Mouse (Mus musculus) heart, embryonic 12.5 days (tissue): ENCODE data around the gene Pou3f3. TPM values are rescaled to one million over a fixed set of nuclear protein-coding genes. Genes with fewer than 3 reads are reported as not detected.
A peak's percentile ranks its signal among the peaks of the same experiment; 100 is the strongest.

Experiments
- ATAC-seq: fragments of 200-750 bp; cut with Nextera tagmentation; 2 replicates; pipeline ENCODE4 v1.8.0; 2017; ENCODE audit warnings: moderate TSS enrichment, moderate library complexity; ENCODE audit not compliant: insufficient number of reproducible peaks, low FRiP score
- H3K27ac ChIP-seq: fragments of 300-500 bp; sonication (generic); 2 replicates; pipeline ENCODE4 v1.5.1; 2016; ENCODE audit warnings: mild to moderate bottlenecking, moderate library complexity; ENCODE audit not compliant: poor library complexity, severe bottlenecking
- H3K27me3 ChIP-seq: fragments of 300-500 bp; sonication (generic); replicated peaks from 2 replicates; pipeline ENCODE4 v1.6.1; 2016; ENCODE audit warnings: mild to moderate bottlenecking, moderate library complexity
- H3K36me3 ChIP-seq: fragments of 300-500 bp; sonication (generic); 2 replicates; pipeline ENCODE4 v1.6.1; 2016; ENCODE audit warnings: mild to moderate bottlenecking, moderate library complexity
- H3K4me1 ChIP-seq: fragments of 300-500 bp; sonication (generic); replicated peaks from 2 replicates; pipeline ENCODE4 v1.6.1; 2016; ENCODE audit warnings: mild to moderate bottlenecking
- H3K4me2 ChIP-seq: fragments of 300-500 bp; sonication (generic); 2 replicates; pipeline ENCODE4 v1.6.1; 2016; ENCODE audit warnings: mild to moderate bottlenecking, moderate library complexity
- H3K4me3 ChIP-seq: fragments of 300-500 bp; sonication (generic); 2 replicates; pipeline ENCODE4 v1.5.1; 2016; ENCODE audit warnings: mild to moderate bottlenecking
- H3K9ac ChIP-seq: fragments of 300-500 bp; sonication (generic); 2 replicates; pipeline ENCODE4 v1.6.1; 2016; ENCODE audit warnings: mild to moderate bottlenecking, moderate library complexity
- H3K9me3 ChIP-seq: fragments of 300-500 bp; sonication (generic); replicated peaks from 2 replicates; pipeline ENCODE4 v1.6.1; 2016; ENCODE audit warnings: mild to moderate bottlenecking, moderate library complexity
- WGBS: fragments of 180-500 bp; shearing (Covaris S2); methylation state at CpG from one replicate; pipeline ENCODE4 v1.1.7; 2016; 5-methylcytosine and 5-hydroxymethylcytosine counted together
- polyA plus RNA-seq: library from polyadenylated mRNA; unstranded; fragments of >200 nt; fragmentation: Nextera tagmentation; extraction: Ambion mirVana; gene quantifications from 2 replicates; pipeline ENCODE4 v1.2.1, GENCODE M21; 2016

The Pou3f3 gene
- polyA plus RNA-seq, 1 experiment from 2014 or later = 0.06 TPM

DNA sequence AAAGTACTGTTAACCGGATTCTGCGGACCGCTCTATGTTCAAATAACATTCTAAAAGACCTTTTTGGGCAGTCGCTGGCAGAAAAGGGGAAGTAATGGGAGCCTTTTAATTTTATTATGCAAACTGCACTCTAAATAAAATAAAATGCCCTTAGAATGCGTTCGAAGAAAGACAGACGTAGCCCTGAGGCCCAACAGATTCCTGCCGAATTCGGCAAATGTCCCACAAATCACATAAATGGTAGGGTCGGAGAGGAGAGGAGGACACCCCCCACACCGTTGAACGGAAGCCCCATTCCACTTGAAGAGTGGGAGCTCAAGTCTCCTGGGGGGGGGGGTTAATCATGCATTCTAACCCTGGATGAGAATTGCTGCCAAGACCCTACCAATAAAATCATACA is 8.3 kb upstream of the Pou3f3 start:
- H3K4me2 ChIP-seq = no peak overlapping the region
- no peak overlapping the region for H3K27ac ChIP-seq
- no peak overlapping the region for H3K9ac ChIP-seq
- H3K27me3 ChIP-seq = peaks cover 90% of the 10 kb centered on the region
- WGBS = 3% methylated on average over 12 of the region's 12 CpGs
- ATAC-seq = no peak
- H3K4me3 ChIP-seq = no peak overlapping the region
- H3K9me3 ChIP-seq = no peaks in the 10 kb centered on the region
- no peaks in the 10 kb centered on the region for H3K36me3 ChIP-seq
- H3K4me1 ChIP-seq = peaks cover 23% of the 10 kb centered on the region

DNA sequence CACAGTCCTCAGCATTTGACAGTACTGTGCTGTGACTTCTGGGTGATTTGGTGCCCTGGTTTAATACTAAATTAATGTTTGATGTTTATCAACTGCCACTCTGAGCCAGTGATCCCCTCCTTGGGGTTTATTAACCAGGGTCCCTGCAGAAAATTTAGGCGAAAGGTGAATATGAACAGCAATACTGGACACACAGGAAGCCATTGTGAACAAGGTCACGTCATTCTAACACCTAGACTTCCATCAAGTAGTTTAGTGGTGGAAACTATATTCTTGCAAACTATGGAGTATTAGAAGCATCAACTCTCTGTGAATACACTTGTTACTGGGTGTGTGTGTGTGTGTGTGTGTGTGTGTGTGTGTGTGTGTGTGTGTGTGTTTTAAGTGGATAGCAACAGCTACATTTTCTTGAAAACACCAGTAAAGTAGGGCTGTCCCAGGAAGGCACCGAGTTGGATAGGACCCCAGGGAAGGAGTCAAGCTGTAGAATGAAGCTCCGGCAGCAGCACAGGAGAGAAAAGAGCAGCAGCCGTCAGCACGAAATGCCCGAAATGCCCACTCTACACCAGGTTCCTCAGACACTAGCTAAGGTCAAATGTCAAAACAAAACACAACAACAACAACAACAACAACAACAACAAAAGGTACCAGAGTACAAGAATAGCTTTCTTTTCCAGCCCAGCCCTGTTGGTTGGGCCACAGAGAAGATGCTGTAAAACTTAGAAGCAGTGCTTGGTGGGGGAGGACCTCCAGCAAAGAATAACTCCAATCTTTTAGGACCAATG is 7.6 kb upstream of the Pou3f3 start:
- Histone ChIP-seq H3K9me3 (no peaks in the 10 kb centered on the region), H3K36me3 (no peaks in the 10 kb centered on the region), H3K4me3 (no peak overlapping the region), H3K27me3 (peaks cover 92% of the 10 kb centered on the region), H3K4me1 (peaks cover 23% of the 10 kb centered on the region), H3K4me2 (no peak overlapping the region), H3K9ac (no peak overlapping the region), H3K27ac (no peak overlapping the region)
- 8% methylated on average over 7 of the region's 7 CpGs for WGBS
- ATAC-seq = no peak

DNA sequence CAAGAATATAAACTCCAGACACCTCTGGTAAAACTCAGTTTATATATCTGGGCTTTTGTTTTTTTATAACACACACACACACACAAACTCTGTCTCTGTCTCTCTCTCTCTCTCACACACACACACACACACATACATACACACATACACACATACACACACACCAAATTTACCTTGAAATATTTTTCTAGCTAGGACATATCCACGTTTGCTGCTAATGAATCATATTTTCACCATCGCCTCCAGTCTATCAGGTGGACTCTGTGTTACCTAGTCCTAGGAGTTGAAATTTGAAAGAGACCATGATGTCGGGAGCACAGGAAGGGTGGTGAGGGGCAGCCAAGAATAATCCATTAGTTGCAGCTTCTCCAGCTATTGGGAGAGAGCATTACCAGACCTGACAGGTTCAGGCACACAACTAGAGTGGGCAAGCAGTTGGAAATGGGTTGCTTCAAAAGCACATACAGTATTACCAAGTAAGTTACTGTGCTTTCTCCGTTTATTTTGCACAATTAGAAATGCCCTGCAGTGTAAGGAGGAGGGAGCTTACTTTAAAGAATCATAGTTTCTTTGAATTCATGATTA is 6.9 kb upstream of the Pou3f3 start:
- no peak overlapping the region for H3K9ac ChIP-seq
- no peak overlapping the region for H3K4me2 ChIP-seq
- WGBS = 10% methylated on average over 4 of the region's 4 CpGs
- H3K4me3 ChIP-seq = no peak overlapping the region
- peaks cover 91% of the 10 kb centered on the region for H3K27me3 ChIP-seq
- no peak for ATAC-seq
- peaks cover 23% of the 10 kb centered on the region for H3K4me1 ChIP-seq
- H3K27ac ChIP-seq = no peak overlapping the region
- H3K36me3 ChIP-seq = no peaks in the 10 kb centered on the region
- H3K9me3 ChIP-seq = no peaks in the 10 kb centered on the region

DNA sequence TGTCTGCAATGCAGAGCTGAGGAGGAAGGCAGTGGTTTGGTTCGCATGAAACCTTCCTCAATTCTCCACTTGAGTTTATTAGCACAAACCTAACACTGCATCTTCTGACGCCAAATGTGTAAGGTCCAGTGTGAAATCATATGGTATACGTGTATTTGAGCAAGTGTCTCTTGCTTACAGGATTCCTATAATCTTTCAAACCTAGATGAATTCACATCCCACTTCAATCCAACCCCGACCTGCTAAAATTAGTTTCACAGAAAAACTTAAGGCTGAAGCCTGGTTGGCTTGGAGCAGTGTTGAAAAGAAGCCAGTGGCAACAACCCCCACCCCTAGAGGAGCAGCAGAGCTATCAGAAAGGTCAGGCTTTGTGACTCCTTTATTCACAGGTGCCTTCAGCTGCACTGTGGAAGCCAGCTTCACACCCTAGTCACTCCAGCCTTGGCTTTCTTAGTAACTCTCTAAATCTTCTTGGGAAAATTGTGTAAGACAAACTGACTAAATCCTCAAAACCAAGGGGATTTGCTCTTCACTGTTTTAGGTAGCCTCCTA is 5.5 kb upstream of the Pou3f3 start:
- 4% methylated on average over 4 of the region's 4 CpGs for WGBS
- Histone ChIP-seq H3K27ac (no peak overlapping the region), H3K9ac (no peak overlapping the region), H3K9me3 (no peaks in the 10 kb centered on the region), H3K4me1 (peaks cover 25% of the 10 kb centered on the region), H3K4me2 (no peak overlapping the region), H3K36me3 (no peaks in the 10 kb centered on the region), H3K27me3 (peaks cover 91% of the 10 kb centered on the region), H3K4me3 (no peak overlapping the region)
- ATAC-seq = no peak

DNA sequence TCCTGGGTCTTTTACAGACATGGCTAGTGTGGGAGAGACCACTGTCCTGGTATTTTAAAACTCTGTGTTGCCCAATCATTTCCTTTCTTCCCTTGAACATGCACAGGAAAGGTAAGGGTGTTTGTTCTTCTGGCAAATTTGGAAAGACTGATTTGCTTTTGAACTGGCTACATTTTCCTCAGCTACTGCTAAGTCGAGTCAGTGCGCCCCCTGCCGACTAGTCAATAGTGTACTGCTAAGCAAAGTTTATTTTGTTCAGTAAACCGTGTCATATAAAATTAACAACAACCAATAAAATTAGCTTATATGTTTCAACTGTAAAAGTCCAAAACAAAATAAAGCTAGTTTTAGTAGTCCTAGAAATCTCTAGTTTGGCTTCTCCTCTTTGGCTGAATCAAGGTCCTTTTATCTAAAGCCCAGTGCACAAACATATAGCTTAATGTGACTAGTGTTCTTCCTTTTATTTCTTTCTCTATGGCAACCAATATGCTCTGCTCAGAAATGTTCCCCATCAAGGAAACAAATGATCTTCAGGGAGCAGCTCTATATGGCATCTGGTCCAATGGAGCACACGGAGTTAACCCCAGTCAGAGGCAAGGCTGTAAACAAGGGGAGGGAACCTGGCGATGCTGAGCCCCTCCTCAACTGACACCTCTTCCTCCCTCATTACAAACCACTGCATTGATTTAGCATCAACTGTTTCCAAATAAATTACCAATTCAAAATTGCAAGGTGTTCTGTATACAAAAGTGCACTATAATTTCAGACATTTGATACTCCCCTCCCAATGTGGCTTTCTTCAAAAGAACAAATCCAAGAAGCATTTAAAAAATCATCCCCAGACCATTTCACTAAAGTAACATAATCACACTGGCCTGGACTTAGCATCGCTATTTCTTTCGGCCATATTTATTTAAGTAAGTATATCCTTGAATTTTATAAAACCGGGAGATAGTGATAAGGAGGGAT is 4.1 kb upstream of the Pou3f3 start:
- no peak for ATAC-seq
- Histone ChIP-seq H3K4me3 (no peak overlapping the region), H3K27ac (no peak overlapping the region), H3K4me2 (no peak overlapping the region), H3K4me1 (peaks cover 20% of the 10 kb centered on the region), H3K9ac (no peak overlapping the region), H3K9me3 (no peaks in the 10 kb centered on the region), H3K27me3 (peaks cover 91% of the 10 kb centered on the region), H3K36me3 (no peaks in the 10 kb centered on the region)
- WGBS = 2% methylated on average over 9 of the region's 9 CpGs

DNA sequence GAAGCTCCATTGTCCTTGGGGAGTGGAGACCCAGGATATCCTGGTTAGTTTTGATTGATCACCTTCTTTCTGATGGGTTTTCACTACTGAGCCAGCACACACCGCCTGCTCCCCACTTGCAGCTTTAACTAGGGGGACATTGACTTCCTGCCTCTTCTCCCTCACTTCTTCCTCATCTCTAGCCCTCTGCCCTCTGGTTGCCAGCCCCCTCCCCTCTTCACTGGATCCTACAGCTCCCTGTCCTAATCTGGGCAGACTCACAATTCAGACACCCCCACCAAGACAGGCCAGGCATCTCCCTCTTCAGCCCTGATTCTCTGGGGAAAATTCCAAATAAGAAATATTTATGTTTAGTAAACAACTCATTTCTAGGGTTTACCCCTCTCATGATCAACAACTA is 3.3 kb upstream of the Pou3f3 start:
- no peaks in the 10 kb centered on the region for H3K9me3 ChIP-seq
- H3K36me3 ChIP-seq = no peaks in the 10 kb centered on the region
- H3K4me3 ChIP-seq = no peak overlapping the region
- H3K27me3 ChIP-seq = peaks cover 92% of the 10 kb centered on the region
- H3K4me2 ChIP-seq = no peak overlapping the region
- H3K27ac ChIP-seq = no peak overlapping the region
- WGBS = 5% methylated on average over 1 of the region's 1 CpGs
- H3K9ac ChIP-seq = no peak overlapping the region
- H3K4me1 ChIP-seq = peaks cover 22% of the 10 kb centered on the region
- no peak for ATAC-seq

DNA sequence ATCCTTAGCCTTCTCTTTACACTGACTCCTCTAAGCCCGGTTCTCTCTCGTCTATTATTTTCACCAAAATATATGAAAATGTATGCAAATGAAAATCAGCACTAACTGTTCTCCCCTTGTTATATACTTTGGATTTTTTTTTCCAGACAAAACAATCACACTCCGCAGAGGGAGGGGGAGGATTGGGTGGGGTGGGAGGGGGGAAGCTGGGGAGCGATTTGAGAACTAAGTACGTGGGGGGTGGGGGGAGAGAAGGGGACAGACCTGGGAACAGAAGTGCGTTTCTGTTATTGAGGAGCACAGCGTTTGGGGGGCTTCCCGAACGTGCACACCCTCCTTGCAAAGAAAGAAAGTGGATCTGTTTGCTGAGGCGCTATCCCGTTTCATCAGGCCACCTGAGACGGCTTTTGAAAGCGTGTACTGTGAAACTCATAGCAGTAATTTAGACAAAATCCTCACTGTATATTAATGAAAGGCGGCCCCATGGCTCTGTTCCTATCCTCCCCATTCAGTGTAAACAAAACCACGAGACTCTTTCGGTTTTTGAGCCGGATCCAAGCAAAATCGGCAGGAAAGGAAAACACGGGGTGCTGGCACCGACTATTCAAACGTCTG is 2.4 kb upstream of the Pou3f3 start:
- peak overlapping the region; percentile 58 for H3K4me3 ChIP-seq
- under 1% methylated on average over 21 of the region's 21 CpGs for WGBS
- peaks cover 31% of the 10 kb centered on the region for H3K4me1 ChIP-seq
- H3K36me3 ChIP-seq = no peaks in the 10 kb centered on the region
- H3K9me3 ChIP-seq = no peaks in the 10 kb centered on the region
- H3K9ac ChIP-seq = no peak overlapping the region
- peaks cover 92% of the 10 kb centered on the region for H3K27me3 ChIP-seq
- no peak overlapping the region for H3K27ac ChIP-seq
- no peak for ATAC-seq
- peak overlapping the region; percentile 87 for H3K4me2 ChIP-seq

DNA sequence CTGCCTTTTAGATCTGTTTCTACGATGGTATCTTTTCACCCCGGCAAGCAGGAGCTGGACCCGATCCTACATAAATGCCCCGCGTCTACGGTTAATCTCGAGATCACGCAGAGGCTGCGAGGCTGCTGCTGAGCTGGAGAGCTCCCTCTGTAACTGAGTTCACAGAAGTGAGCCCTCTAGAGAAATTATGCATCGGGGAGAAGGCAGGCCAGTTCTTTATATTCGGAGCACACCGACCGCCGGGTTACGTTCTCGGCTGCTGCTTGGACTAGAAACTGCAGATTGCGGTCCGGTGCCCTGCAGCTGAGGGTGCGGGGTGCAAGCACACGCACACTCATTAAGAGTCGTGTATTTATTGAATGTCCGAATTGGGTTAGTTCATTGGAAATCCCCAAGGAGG is 1.7 kb upstream of the Pou3f3 start:
- Histone ChIP-seq H3K4me1 (peaks cover 37% of the 10 kb centered on the region), H3K9ac (peak overlapping the region; percentile 50; the same call in 1 of the 2 replicates), H3K36me3 (no peaks in the 10 kb centered on the region), H3K4me3 (peak overlapping the region; percentile 58), H3K27ac (no peak overlapping the region), H3K9me3 (no peaks in the 10 kb centered on the region), H3K27me3 (peaks cover 92% of the 10 kb centered on the region), H3K4me2 (peak overlapping the region; percentile 87)
- no peak for ATAC-seq
- WGBS = under 1% methylated on average over 22 of the region's 22 CpGs

DNA sequence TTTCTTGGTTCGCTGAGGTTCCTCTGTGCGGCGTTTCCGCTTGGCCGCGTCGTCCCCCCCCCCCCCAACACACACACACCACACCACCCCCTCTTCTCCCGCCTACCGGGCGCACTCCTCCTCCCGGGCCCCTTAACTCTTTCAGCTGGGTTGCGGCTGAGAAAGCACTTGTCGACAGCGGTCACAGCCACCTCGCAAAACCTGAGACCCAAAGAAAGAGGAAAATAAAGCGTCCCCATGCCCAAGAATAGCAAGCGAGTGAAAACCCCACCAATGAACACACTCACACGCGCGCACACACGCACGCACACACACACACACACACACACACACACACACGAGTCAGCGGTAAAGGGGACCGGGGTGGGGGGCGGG is 1.3 kb upstream of the Pou3f3 start:
- Histone ChIP-seq H3K4me3 (peak overlapping the region; percentile 58), H3K4me2 (peak overlapping the region; percentile 87), H3K27ac (no peak overlapping the region), H3K27me3 (peaks cover 92% of the 10 kb centered on the region), H3K4me1 (peaks cover 37% of the 10 kb centered on the region), H3K9ac (peak overlapping the region; percentile 50; the same call in 1 of the 2 replicates), H3K36me3 (no peaks in the 10 kb centered on the region), H3K9me3 (no peaks in the 10 kb centered on the region)
- no peak for ATAC-seq
- WGBS = 0% methylated on average over 20 of the region's 26 CpGs

DNA sequence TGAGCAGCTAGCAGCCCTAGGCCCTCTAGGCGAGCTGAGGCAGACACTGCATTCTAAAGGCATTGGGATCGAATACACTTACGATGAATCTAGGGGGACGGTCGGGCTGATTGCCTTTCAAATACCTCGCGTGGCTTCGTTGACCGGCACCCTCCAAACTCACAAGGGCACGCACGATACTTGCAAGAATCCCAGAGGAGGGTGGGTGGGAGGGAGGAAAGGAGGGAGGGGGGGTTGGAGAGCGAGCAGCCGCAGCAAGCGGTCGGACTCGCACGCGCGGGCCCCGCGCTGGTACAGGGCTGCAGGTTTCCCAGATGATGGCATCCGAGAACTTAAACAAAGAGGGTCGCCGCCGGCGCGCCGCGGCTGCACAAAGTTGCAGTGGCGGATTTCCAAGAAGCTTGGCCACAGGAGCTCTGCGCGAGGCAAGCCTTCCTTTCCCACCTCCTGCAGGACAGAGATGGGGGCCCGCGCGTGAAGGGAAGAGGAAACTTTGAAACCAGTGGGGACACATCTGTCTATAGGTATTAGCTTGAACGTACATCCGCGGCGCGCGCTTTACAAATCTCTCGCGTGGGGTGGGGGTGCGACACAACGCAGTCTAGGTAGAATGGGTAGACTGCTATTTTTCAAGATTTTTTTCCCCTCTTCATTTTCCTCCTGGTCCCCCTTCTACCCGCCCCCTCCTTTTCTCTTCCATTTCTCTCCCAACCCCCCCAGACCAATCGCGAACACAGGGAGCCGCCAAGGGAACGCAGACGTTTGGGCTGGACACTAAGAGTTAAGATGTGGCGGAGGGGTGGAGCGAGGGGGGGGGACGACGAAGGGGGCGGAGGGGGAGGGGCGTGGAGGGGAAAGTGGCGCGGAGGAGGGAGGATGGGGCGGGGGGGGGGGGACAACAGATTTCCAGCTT is 647 bp upstream of the Pou3f3 start:
- Histone ChIP-seq H3K4me2 (peak overlapping the region; percentile 87), H3K27ac (no peak overlapping the region), H3K9ac (peak overlapping the region; percentile 50; the same call in 1 of the 2 replicates), H3K4me3 (peak overlapping the region; percentile 58), H3K36me3 (no peaks in the 10 kb centered on the region), H3K4me1 (peaks cover 37% of the 10 kb centered on the region), H3K9me3 (no peaks in the 10 kb centered on the region), H3K27me3 (peaks cover 88% of the 10 kb centered on the region)
- WGBS = under 1% methylated on average over 55 of the region's 60 CpGs
- peak; percentile 12; the same call in 1 of the 2 replicates for ATAC-seq
